Mouse (Mus musculus): ENCODE results near the gene Hist1h2ae.
"Not testable (repeated sequence)": the region's sequence is repeated elsewhere in the genome, so short reads cannot be mapped to it uniquely, and the experiment has no call there.

GRCm38 (mm10) chr13:23542225-23542980 lies 28.6 kb downstream of the Hist1h2ae start:
- not testable (repeated sequence) for TF ChIP-seq CTCF (IDR thresholded peaks at IDR 0.05; ENCODE audit: extremely low read depth, insufficient read length, insufficient replicate concordance, low read depth, low read length); POLR2A (IDR thresholded peaks at IDR 0.05; ENCODE audit: low read depth, low read length)

Data from small intestine, adult 2 months (tissue).